Mouse (Mus musculus) hindbrain, embryonic 11.5 days (tissue): ENCODE measurements around the gene Fam206a. TPM values are rescaled to one million over a fixed set of nuclear protein-coding genes. Genes with fewer than 3 reads are reported as not detected.

Source experiments
- ATAC-seq: fragments of 200-750 bp; cut with Nextera tagmentation; 2 replicates; pipeline ENCODE4 v1.8.0; 2017; ENCODE audit warnings: mild to moderate bottlenecking, moderate TSS enrichment, moderate library complexity; ENCODE audit not compliant: low FRiP score
- DNase-seq: peaks from one replicate; pipeline ENCODE4 v3.0.0-alpha.2; 2015; ENCODE audit warnings: low spot score
- H3K27ac ChIP-seq: fragments of 300-500 bp; sonication (generic); 2 replicates; pipeline ENCODE4 v1.5.1; 2014; ENCODE audit warnings: mild to moderate bottlenecking, low read depth, low read length
- H3K27me3 ChIP-seq: fragments of 300-500 bp; sonication (generic); 2 replicates; pipeline ENCODE4 v1.6.1; 2014; ENCODE audit warnings: mild to moderate bottlenecking, low read length, moderate library complexity, mixed read lengths; ENCODE audit not compliant: control insufficient read depth, insufficient read depth
- H3K36me3 ChIP-seq: fragments of 300-500 bp; sonication (generic); 2 replicates; pipeline ENCODE4 v1.6.1; 2014; ENCODE audit warnings: mild to moderate bottlenecking, low read length, moderate library complexity, mixed read lengths; ENCODE audit not compliant: control insufficient read depth, insufficient read depth
- H3K4me1 ChIP-seq: fragments of 300-500 bp; sonication (generic); replicated peaks from 2 replicates; pipeline ENCODE4 v1.6.1; 2014; ENCODE audit warnings: low read length, mixed read lengths; ENCODE audit not compliant: control insufficient read depth, insufficient read depth
- H3K4me2 ChIP-seq: fragments of 300-500 bp; sonication (generic); replicated peaks from 2 replicates; pipeline ENCODE4 v1.6.1; 2014; ENCODE audit warnings: mild to moderate bottlenecking, low read depth, low read length
- H3K4me3 ChIP-seq: fragments of 300-500 bp; sonication (generic); 2 replicates; pipeline ENCODE4 v1.5.1; 2014; ENCODE audit warnings: low read depth, low read length
- H3K9ac ChIP-seq: fragments of 300-500 bp; sonication (generic); 2 replicates; pipeline ENCODE4 v1.6.1; 2014; ENCODE audit warnings: low read depth, low read length
- H3K9me3 ChIP-seq: fragments of 300-500 bp; sonication (generic); 2 replicates; pipeline ENCODE4 v1.6.1; 2016; ENCODE audit warnings: low read length; ENCODE audit not compliant: control insufficient read depth
- WGBS: fragments of 180-500 bp; shearing (Covaris S2); extraction: QIAGEN DNeasy Blood & Tissue Kit; methylation state at CpG from one replicate; pipeline ENCODE4 v1.1.7; 2014; 5-methylcytosine and 5-hydroxymethylcytosine counted together
- polyA plus RNA-seq: library from polyadenylated mRNA; unstranded; fragments of >200 nt; fragmentation: Nextera tagmentation; extraction: Ambion mirVana; gene quantifications from 2 replicates; pipeline ENCODE4 v1.2.1, GENCODE M21; 2014

The Fam206a gene
- 25.3 and 26.3 TPM in 2 replicates for polyA plus RNA-seq

DNA sequence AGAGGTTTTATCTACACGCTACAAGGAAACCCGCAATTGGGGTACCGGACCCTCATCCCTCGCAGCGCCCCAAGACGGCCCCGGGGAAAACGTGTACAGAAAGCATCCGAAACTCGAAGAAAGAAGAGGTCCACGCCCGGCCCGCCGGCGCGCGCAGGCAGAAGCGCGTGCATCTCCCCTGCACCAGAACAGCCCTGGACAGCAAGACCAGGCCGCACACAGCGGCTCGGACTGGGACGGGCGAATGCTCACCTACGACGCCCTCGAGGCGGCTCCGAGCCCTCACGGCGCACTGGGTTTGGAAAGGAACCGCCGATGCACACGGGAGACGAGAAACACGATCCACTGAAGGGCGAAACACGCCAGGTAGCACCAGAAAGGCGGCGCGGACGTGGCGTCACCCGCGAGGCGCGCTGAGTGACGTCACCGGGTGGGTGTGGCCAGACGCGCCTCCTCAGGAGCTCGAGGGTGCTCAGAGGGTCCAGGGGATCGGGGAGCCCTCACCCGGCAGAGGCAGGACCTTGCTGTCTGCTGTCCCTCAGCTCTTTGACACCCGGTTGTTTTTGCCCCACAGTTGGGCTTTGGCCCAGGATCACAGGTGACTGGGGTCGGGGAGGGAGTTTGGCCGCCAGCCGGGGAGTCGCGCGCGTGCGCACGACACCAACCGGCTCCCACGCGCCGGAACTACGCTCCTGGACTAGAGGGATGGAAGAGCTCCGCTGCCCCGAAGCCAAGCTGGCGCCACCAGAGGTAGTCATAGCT is at the start of gene Fam206a, which contains the start of gene Elp1:
Gene Fam206a (plus strand): TSS at position 439 of the 762 bp plus-strand sequence.
Gene Elp1 (minus strand): TSS at position 425 of the 762 bp plus-strand sequence.
- Histone ChIP-seq H3K4me1 (no peaks in the 10 kb centered on the region; the same call in none of the 2 replicates), H3K4me3 (peak within 1 kb of the TSS; percentile 87), H3K4me2 (peak within 1 kb of the TSS; percentile 83), H3K27ac (peak within 1 kb of the TSS; percentile 65), H3K9ac (peak within 1 kb of the TSS; percentile 89), H3K9me3 (no peaks in the 10 kb centered on the region), H3K36me3 (peaks cover 8% of the 10 kb centered on the region; the same call in 1 of the 2 replicates), H3K27me3 (no peaks in the 10 kb centered on the region)
- DNase-seq (peak; percentile 97), ATAC-seq (peak; percentile 98)
- WGBS = under 1% methylated on average over 72 of the region's 72 CpGs

DNA sequence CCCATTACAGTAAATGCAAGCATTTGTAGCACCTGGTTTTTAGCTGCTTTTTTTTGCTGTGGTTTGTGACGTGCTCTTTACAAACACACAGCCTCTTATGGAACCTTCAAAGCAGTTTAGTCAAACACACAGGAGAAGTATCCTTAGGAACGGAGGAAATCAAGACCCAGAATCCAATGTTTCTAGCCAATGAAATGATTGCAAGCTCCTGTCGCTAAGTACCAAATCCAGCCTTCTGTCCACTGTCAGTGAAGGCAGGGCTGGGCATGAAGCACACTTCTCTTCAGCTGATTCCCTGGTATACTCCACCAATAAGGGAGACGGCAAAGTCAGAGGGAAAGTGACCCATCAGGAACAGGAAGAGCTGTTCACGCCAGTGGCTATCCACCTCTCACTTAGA is 46.1 kb upstream of the Fam206a start:
- H3K9ac ChIP-seq = no peak overlapping the region
- no peak overlapping the region for H3K27ac ChIP-seq
- ATAC-seq = no peak
- DNase-seq = no peak
- no peak overlapping the region for H3K4me2 ChIP-seq
- no peaks in the 10 kb centered on the region for H3K9me3 ChIP-seq
- H3K27me3 ChIP-seq = no peaks in the 10 kb centered on the region
- 94% methylated on average over 5 of the region's 5 CpGs for WGBS
- peaks cover 30% of the 10 kb centered on the region for H3K36me3 ChIP-seq
- no peak overlapping the region for H3K4me3 ChIP-seq
- no peaks in the 10 kb centered on the region for H3K4me1 ChIP-seq

DNA sequence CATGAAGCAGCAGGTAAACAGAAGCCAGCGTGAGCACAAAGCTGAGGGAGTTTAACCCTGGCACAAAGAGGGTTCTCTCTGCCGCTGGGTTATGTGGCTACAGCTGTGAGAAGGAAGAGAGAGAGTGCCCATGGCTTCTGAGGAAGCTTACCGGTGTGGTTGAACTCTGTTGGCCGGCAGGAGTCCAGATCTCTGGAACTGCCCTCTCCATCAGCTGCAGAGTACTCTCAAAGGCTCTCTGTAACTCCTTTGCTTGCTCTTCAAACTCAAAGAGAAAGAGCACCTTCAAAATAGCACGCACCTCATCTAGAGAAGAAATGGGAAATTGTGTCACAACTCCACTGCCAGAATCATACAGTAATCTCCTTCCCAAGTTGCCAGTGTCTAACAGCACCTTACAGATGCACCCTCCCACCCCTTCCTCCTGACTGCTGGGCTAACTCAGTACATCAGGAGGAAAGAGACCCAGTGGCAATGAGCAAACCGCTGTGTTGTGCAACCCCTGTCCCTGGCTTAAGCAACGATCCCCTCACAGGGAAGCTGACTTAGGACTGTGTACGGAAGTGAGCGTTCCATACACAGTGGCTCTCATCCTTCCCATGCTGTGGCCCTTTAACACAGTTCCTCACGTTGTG is 45.1 kb upstream of the Fam206a start:
- peaks cover 24% of the 10 kb centered on the region for H3K36me3 ChIP-seq
- no peak for DNase-seq
- 93% methylated on average over 10 of the region's 10 CpGs for WGBS

DNA sequence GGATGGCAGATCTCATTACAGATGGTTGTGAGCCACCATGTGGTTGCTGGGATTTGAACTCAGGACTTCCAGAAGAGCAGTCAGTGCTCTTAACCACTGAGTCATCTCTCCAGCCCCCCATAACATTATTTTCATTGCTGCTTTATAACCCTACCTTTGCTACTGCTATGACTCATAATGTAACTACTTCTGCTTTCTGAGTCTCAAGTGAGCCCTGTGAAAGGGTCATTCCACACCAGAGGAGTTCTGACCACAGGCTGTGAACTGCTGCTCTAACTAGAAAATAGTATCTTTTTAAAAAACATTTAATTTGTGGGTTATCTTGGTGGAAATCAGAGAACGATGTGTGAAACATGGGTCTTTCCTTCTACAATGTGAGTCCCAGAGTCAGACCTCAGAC is 44.5 kb upstream of the Fam206a start:
- DNase-seq (no peak), ATAC-seq (no peak)
- Histone ChIP-seq H3K9ac (no peak overlapping the region), H3K27ac (no peak overlapping the region), H3K9me3 (no peaks in the 10 kb centered on the region), H3K27me3 (no peaks in the 10 kb centered on the region), H3K4me3 (no peak overlapping the region), H3K4me1 (no peaks in the 10 kb centered on the region), H3K4me2 (no peak overlapping the region), H3K36me3 (peaks cover 24% of the 10 kb centered on the region)
- WGBS = 100% methylated on average over 1 of the region's 1 CpGs

More for the DNA sequence above, 45.1 kb upstream of the Fam206a start:
- Histone ChIP-seq H3K4me1 (no peaks in the 10 kb centered on the region), H3K9ac (no peak overlapping the region), H3K27ac (no peak overlapping the region), H3K4me3 (no peak overlapping the region), H3K4me2 (no peak overlapping the region), H3K9me3 (no peaks in the 10 kb centered on the region), H3K27me3 (no peaks in the 10 kb centered on the region)
- ATAC-seq = no peak

DNA sequence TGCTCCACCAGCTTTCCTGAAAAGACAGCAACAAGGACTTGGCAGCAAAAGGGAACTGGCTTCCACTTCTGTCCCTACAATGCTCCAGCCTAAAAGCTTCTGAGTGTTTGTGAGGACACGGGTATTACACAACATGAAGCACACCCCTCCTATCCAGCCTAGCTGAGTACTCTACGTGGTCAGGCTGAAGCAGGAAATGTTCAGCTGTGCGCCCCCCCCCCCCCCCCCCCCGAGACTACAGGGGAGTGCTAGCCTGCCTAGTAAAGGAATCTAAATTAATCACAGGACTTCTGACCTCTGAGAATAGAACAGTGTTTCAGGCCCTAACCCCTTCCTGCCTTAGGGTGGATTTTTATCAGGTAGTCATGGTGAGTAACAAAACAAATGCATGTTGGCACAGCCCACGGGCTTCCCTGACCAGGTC is 34.3 kb upstream of the Fam206a start:
- no peak for ATAC-seq
- peaks cover 13% of the 10 kb centered on the region for H3K36me3 ChIP-seq

DNA sequence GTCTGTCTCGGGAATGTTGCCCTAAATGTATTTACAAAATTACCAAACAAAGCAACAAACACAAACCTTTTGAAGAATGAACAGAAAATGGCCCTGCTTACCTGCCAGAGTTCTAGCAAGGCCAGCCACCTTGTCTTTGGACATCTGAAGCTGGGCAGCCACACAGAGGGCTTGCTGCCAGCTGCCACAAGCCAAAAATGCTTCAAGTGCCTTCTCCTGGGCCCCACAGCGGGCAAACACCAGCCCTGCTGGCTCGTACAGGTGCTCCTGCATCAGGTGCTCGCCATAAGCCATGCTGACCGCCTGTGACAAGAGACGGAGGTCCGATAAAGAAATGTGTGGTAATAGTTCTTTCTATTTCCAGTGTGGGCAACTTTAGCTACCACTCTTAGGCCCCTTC is 33.2 kb upstream of the Fam206a start:
- peaks cover 16% of the 10 kb centered on the region for H3K36me3 ChIP-seq
- H3K4me3 ChIP-seq = no peak overlapping the region
- H3K4me2 ChIP-seq = no peak overlapping the region
- no peaks in the 10 kb centered on the region for H3K27me3 ChIP-seq
- no peak for DNase-seq
- ATAC-seq = no peak
- H3K4me1 ChIP-seq = no peaks in the 10 kb centered on the region
- no peak overlapping the region for H3K27ac ChIP-seq
- 98% methylated on average over 7 of the region's 7 CpGs for WGBS
- no peak overlapping the region for H3K9ac ChIP-seq
- H3K9me3 ChIP-seq = no peaks in the 10 kb centered on the region

More for the DNA sequence above, 34.3 kb upstream of the Fam206a start:
- Histone ChIP-seq H3K27ac (no peak overlapping the region), H3K27me3 (no peaks in the 10 kb centered on the region), H3K4me2 (no peak overlapping the region), H3K9me3 (no peaks in the 10 kb centered on the region), H3K4me1 (no peaks in the 10 kb centered on the region), H3K4me3 (no peak overlapping the region), H3K9ac (no peak overlapping the region)
- 80% methylated on average over 5 of the region's 5 CpGs for WGBS
- DNase-seq = no peak

DNA sequence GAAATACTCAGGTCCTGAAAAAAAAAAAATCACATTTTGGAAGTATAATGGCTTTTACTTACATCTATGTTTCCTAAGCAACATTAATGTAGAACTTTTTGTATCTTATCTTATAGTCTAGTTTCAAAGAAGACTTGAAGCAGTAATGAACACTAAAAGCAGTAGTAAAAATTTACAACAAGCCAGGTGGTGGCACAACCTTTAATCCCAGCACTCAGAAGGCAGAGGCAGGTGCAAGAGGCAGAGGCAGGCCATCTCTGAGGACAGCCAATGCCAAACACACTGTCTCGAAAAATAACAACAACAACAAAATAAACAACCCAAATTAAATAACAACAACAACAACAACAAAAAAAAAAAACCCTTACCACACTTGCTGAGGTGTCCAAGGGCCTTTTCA is 31.1 kb upstream of the Fam206a start:
- no peaks in the 10 kb centered on the region for H3K27me3 ChIP-seq
- H3K36me3 ChIP-seq = peaks cover 19% of the 10 kb centered on the region
- no peak overlapping the region for H3K4me2 ChIP-seq
- ATAC-seq (no peak), DNase-seq (no peak)
- H3K27ac ChIP-seq = no peak overlapping the region
- 75% methylated on average over 1 of the region's 1 CpGs for WGBS
- no peaks in the 10 kb centered on the region for H3K9me3 ChIP-seq
- H3K4me3 ChIP-seq = no peak overlapping the region
- H3K4me1 ChIP-seq = no peaks in the 10 kb centered on the region
- H3K9ac ChIP-seq = no peak overlapping the region

DNA sequence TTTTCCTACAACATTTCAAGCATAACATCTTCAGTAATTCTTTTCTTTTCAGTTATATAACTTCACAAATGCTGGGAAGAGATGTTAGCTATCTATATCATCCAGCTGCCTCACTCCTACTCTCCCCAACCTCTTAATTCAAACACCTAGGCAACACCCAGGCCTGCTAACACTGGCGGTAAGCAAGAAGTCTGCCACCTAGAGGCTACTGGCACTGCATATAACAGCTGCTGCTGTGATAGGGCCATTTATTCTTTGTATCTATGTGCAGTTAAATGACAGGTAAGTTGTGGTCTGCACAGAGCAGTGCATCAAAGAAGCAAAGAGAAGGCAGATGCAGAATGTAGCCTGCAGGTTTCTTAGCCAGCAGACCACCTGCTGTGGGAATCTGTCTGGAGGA is 10.8 kb upstream of the Fam206a start:
- Histone ChIP-seq H3K9ac (no peak overlapping the region), H3K9me3 (no peaks in the 10 kb centered on the region), H3K4me2 (no peak overlapping the region), H3K36me3 (peaks cover 25% of the 10 kb centered on the region), H3K27ac (no peak overlapping the region), H3K4me1 (no peaks in the 10 kb centered on the region), H3K4me3 (no peak overlapping the region), H3K27me3 (no peaks in the 10 kb centered on the region)
- DNase-seq (no peak), ATAC-seq (no peak)
- 50% methylated on average over 1 of the region's 1 CpGs for WGBS
